Mouse (Mus musculus) CH12.LX (cell line): ENCODE data around the gene Gm14327. TPM values are rescaled to one million over a fixed set of nuclear protein-coding genes. Genes with fewer than 3 reads are reported as not detected.
"Not testable (repeated sequence)": the region's sequence is repeated elsewhere in the genome, so short reads cannot be mapped to it uniquely, and the experiment has no call there.

ENCODE experiments used
- DNase-seq: peaks from one replicate; pipeline ENCODE4 v3.0.0-alpha.2; 2013; ENCODE audit errors: extremely low read depth
- H3K27ac ChIP-seq: 2 replicates; pipeline ENCODE4 v1.5.1; 2012; ENCODE audit warnings: low read depth, mild to moderate bottlenecking, control low read depth, moderate library complexity; ENCODE audit not compliant: insufficient read depth
- H3K27me3 ChIP-seq: replicated peaks from 2 replicates; pipeline ENCODE3; 2012; ENCODE audit warnings: inconsistent platforms
- H3K36me3 ChIP-seq, 2 experiments: replicated peaks in 1 of 2; 2 replicates each; pipeline versions ENCODE3 to v1.6.1; 2012; ENCODE audit warnings: inconsistent platforms in 1 of 2, low read length in 1 of 2, mild to moderate bottlenecking in 1 of 2, mixed read lengths in 1 of 2, moderate library complexity in 1 of 2; ENCODE audit not compliant: control insufficient read depth in 1 of 2, insufficient read depth in 1 of 2
- H3K4me1 ChIP-seq, 2 experiments: 2 replicates each; pipeline ENCODE4 v1.6.1; 2012; ENCODE audit warnings: inconsistent platforms in 1 of 2, moderate library complexity in 1 of 2; ENCODE audit not compliant: insufficient read depth in 2 of 2, control insufficient read depth in 1 of 2
- H3K4me2 ChIP-seq: 2 replicates; pipeline ENCODE4 v1.6.1; 2012; ENCODE audit warnings: low read depth, mild to moderate bottlenecking, control low read depth; ENCODE audit not compliant: poor library complexity, insufficient read depth, severe bottlenecking
- H3K4me3 ChIP-seq, 3 experiments: fragments of 150-350 bp in 1 of 3; sonication (generic) in 1 of 3; replicated peaks in 1 of 3; 2 replicates each; pipeline versions ENCODE3 to v1.5.1; 2011 to 2012; ENCODE audit warnings: low read depth in 2 of 3, low read length in 2 of 3, mild to moderate bottlenecking in 2 of 3, moderate library complexity in 2 of 3, control low read depth in 1 of 3, improper control_type of control experiment in 1 of 3, inconsistent platforms in 1 of 3, mixed read lengths in 1 of 3; ENCODE audit not compliant: poor library complexity in 1 of 3
- H3K79me2 ChIP-seq: replicated peaks from 2 replicates; pipeline ENCODE4 v1.6.1; 2012; ENCODE audit warnings: mild to moderate bottlenecking, moderate library complexity; ENCODE audit not compliant: control insufficient read depth, poor library complexity, insufficient read depth, severe bottlenecking; ENCODE audit errors: extremely low read depth
- H3K9ac ChIP-seq: 2 replicates; pipeline ENCODE4 v1.6.1; 2012; ENCODE audit warnings: low read depth, mild to moderate bottlenecking, control low read depth, moderate library complexity; ENCODE audit not compliant: insufficient read depth
- H3K9me3 ChIP-seq: replicated peaks from 2 replicates; pipeline ENCODE3; 2012; ENCODE audit warnings: low read length, inconsistent platforms, mixed read lengths
- dilution Hi-C: fragments of 300-500 bp; cut with MboI; formaldehyde crosslinking; loops from 2 replicates; pipeline ENCODE4 v1.14.3; 2020; ENCODE audit warnings: low sequenced_read_pairs; ENCODE audit not compliant: extremely low pct_unique_long_range_greater_than_20kb, extremely low pct_ligation_motif_present
- in situ Hi-C: fragments of 300-500 bp; cut with MboI; formaldehyde crosslinking; loops from 3 replicates; pipeline ENCODE4 v1.14.3; 2019; ENCODE audit warnings: low sequenced_read_pairs, low pct_ligation_motif_present, low pct_unique_long_range_greater_than_20kb, mixed read lengths
- polyA plus RNA-seq: library from polyadenylated mRNA; unstranded; fragments of >175 nt; gene quantifications from 2 replicates; pipeline ENCODE4 v1.2.1, GENCODE M21; 2012; ENCODE audit warnings: low read depth; ENCODE audit not compliant: insufficient read length
- total RNA-seq, 2 experiments: library from RNA; depleted of rRNA; stranded (reverse); fragments of 300-350 nt in 1 of 2; fragments of >200 nt in 1 of 2; gene quantifications; 2 replicates each; pipeline ENCODE4 v1.2.3; 2012 to 2014

Gene Gm14327
- total RNA-seq (2012; rRNA removed) (0.85 and 1.7 TPM in 2 replicates), total RNA-seq (2014; rRNA removed) (1.3 and 5.8 TPM in 2 replicates), polyA plus RNA-seq (0.74 and 1.1 TPM in 2 replicates)

- dilution Hi-C loops, H3K4me2 ChIP-seq, H3K9me3 ChIP-seq, DNase-seq, H3K4me3 ChIP-seq, in situ Hi-C loops, H3K27me3 ChIP-seq, H3K27ac ChIP-seq, H3K4me1 ChIP-seq, H3K9ac ChIP-seq, H3K79me2 ChIP-seq, H3K36me3 ChIP-seq: not testable (repeated sequence)
Observed at GRCm38 (mm10) chr2:177897046-177897578, at the start of gene Gm14327. Gm14327 (plus strand) TSS chr2:177897096.

DNA sequence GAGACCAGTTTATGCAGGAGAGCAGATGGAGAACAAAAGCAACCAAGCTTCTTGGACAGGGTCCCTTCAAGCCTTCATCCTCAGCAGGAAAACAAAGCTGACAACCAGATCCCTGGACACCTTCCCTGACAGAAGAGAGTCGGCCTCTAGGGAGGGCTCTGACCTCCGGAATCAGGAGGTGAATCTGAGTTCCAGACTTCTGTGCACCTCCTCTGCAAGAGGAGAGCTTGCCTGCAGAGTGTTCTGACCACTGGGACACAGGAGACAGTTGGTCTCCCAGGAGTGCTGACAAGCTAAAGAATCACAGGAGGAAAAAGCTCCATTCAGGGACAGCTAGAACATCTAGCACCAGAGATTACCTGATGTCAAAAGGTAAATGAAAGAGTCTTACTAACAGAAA lies 34.6 kb upstream of the Gm14327 start:
- H3K36me3 ChIP-seq, H3K9ac ChIP-seq, H3K79me2 ChIP-seq, H3K4me2 ChIP-seq, dilution Hi-C loops, in situ Hi-C loops, H3K9me3 ChIP-seq, H3K4me1 ChIP-seq, H3K4me3 ChIP-seq, DNase-seq, H3K27me3 ChIP-seq, H3K27ac ChIP-seq: not testable (repeated sequence)

- H3K9me3 ChIP-seq, H3K27me3 ChIP-seq, H3K27ac ChIP-seq, H3K9ac ChIP-seq, H3K4me2 ChIP-seq, H3K79me2 ChIP-seq, H3K36me3 ChIP-seq, dilution Hi-C loops, H3K4me3 ChIP-seq, DNase-seq, H3K4me1 ChIP-seq, in situ Hi-C loops: not testable (repeated sequence)
Observed at GRCm38 (mm10) chr2:177887743-177888142, 9.2 kb upstream of the Gm14327 start.

DNA sequence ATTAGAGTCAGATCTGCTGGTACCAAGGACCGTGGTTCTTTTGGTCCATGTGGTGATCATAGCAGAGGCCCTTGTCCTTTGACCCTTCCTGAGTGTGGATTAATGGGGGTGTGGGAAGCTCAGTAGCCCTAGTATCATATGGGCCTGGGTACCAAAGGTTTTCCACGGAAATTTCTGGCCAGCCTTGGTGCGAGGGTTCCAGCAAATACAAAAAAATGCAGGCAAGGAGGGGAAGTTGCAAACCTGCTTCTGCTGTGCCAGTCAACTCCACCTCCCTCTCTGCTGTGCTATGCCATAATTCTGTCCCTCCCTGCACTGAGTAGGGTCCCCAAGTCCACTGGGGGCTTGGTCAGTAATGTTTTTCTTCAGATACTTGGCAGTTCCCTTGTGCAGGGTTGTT lies 1.3 kb downstream of the Gm14327 start:
- H3K27ac ChIP-seq, H3K4me2 ChIP-seq, dilution Hi-C loops, H3K27me3 ChIP-seq, H3K79me2 ChIP-seq, in situ Hi-C loops, DNase-seq, H3K4me3 ChIP-seq, H3K9me3 ChIP-seq, H3K4me1 ChIP-seq, H3K9ac ChIP-seq, H3K36me3 ChIP-seq: not testable (repeated sequence)

- in situ Hi-C loops, H3K9ac ChIP-seq, H3K27ac ChIP-seq, H3K4me1 ChIP-seq, dilution Hi-C loops, H3K9me3 ChIP-seq, H3K27me3 ChIP-seq, H3K4me3 ChIP-seq, H3K79me2 ChIP-seq, DNase-seq, H3K4me2 ChIP-seq, H3K36me3 ChIP-seq: not testable (repeated sequence)
Observed at GRCm38 (mm10) chr2:177903276-177903675, 6.4 kb downstream of the Gm14327 start.
